Mouse (Mus musculus) heart, adult 2 months (tissue): Measurements from ENCODE around the gene Stx8.

Experiments used
- CTCF ChIP-seq: fragments of 200-600 bp; IDR thresholded peaks from 2 replicates; pipeline ENCODE4 v1.8.1; 2022; ENCODE audit warnings: antibody characterized with exemption, mild to moderate bottlenecking, moderate library complexity
- POLR2A ChIP-seq: fragments of 200-500 bp; IDR thresholded peaks from 2 replicates; pipeline ENCODE4 v1.6.1; 2011; ENCODE audit warnings: mild to moderate bottlenecking, low read depth, low read length, control low read depth; ENCODE audit not compliant: insufficient read depth

GRCm38 (mm10) chr11:68201063-68201462, 235.1 kb downstream of the Stx8 start:
- TF ChIP-seq POLR2A (no peak), CTCF (no peak)
